Mouse (Mus musculus): ENCODE results near the gene Trim62.

Gene Trim62

DNA sequence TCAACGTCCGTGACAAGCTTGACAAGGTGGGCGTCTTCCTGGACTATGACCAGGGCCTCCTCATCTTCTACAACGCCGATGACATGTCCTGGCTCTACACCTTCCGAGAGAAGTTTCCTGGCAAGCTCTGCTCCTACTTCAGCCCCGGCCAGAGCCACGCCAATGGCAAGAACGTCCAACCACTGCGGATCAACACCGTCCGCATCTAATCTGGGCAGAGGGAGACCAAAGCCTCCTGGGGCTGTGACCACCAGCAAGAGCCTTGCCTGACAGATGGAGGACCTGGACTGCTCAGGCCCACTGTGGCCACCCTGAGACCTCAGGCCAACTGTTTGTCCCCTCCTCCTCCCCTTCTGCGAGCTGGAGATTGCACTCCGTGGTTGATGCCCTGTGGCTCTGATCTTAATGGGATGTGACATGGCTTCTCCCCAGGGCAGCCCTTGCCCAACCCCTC is 26.0 kb downstream of the Trim62 start:
- no peak for DNase-seq (ENCODE audit: low read depth, low spot score)

DNA sequence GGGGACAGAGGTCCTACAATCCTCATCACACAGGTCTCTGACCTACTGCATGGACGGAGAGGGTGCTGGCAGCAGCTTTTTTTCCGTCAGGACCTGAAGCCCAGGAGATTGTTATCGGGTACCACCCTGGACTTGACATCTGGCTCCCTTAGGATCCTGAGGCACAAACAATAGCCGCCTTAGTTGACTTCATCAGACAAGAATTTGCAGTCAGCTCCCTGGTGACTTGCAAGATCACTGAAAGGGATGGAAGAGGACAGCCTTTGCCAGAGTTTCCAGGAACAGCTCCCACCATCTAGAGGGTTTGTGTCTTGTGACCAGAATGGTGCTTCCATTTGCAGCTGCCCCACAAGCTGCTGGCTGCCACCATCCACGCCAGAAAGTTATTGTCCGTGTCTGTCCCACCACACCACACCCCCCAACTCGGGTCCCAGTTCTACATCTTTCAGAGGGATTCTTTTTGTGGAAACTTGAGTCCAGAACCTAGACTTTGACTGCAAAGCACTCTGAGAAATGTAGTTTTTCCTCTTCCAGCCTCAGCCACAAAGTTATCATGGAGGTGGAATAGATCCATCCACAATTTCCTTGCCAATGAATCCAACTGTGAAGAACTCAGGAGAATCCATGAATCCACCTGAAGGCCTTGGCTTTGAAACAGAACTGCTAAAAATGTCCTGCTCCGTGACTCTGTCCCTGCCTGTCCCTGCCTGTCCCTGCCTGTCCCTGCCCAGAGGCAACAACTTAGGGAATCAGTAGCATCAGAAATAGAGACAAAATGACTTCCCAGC is 27.1 kb downstream of the Trim62 start:
- no peak for DNase-seq (ENCODE audit: low read depth, low spot score)

DNA sequence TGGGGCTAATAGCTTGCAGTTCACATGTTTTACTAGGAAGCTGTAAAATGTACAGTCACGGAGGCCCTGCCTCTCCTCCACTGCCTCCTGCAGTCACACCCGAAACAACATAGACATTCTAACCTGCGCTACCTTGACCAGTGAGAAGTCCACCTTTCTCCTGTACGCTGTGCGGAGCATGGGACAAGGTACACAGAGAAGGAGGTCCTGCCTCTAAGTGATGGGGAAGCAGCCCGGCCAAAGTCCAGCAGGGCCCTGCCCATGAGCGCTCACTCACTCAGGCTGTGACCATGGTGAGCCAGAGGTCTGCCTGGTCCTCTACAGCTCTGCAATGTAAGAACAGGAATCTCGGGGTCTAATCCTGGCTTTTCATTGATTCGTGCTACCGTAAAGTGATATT is 28.7 kb downstream of the Trim62 start:
- DNase-seq (ENCODE audit: low read depth, low spot score) = no peak

DNA sequence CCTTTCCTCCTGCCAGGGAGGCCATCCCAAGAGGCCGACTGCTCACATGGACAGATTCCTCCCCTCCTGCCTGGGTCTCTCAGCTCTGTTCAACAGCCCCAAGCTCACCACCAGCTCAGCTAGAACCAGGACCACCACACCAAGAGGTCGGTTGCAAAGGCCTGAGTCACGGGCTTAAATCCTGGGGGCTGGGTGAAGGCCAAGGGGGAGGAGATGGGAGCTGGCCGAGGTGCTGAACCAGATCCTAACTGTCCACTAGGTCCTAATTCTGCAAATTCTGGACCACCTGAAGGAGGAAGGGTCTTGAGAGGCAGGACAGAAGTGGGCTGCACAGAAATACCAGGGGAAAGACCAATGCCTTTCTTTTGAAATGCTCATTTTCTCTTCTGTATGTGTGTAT is 30.4 kb downstream of the Trim62 start:
- DNase-seq (ENCODE audit: low read depth, low spot score) = no peak

DNA sequence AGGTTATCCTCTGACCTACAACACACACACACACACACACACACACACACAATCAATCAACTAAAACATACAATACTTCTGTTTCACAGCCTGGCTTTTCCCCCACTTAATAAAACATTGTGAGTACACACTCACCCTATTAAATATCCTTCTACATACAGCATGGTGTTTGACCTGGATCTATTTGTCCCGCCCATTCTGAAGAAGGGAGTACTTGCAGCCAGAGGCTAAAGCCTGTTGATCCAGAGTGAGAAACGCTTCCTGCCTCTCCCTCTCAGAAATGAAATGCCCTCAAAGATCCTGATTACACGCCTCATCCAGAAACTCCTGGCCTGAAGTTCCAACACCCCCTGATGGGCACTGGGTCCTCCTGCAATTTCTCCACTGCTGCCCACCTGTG is 33.7 kb downstream of the Trim62 start:
- DNase-seq (ENCODE audit: low read depth, low spot score) = no peak

DNA sequence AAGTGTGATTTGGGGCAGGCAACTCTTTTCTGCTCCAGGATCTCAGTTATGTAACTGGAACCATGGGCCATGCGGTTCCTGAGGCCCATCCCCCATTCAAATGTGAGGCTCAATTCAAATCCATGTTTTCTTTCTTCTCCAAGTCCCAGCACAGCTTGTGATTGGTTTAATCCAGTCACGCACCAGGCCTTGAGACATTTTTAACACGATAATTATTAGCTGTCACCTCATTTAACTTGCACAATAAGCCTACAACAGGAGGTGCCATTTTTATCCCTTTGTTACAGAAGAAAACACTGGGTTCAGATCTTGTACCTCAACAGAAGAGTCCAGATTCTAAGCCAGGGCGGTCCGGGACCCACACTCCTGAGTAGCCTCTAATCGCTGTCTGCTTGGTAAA is 34.4 kb downstream of the Trim62 start:
- DNase-seq (ENCODE audit: low read depth, low spot score) = peak; percentile 18

DNA sequence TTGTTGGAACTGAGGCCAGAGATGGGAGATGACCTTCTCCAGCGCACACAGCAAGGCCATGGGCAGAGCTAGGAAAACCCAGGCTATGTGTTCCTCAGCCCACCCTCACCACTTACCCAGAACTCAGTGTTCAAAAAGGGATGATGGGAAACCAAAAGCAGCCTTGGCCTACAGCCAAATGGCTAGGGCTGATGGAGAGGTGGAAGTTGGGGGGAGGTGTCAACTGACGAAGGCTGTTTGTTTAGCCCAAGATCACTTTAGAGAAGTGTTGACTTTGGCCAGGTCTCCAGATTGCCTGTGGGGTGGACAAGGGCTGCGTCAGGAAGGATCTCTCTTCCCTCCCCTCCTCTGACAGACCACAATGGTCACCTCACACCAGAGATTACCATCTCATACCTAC is 34.8 kb downstream of the Trim62 start:
- DNase-seq (ENCODE audit: low read depth, low spot score) = no peak

DNA sequence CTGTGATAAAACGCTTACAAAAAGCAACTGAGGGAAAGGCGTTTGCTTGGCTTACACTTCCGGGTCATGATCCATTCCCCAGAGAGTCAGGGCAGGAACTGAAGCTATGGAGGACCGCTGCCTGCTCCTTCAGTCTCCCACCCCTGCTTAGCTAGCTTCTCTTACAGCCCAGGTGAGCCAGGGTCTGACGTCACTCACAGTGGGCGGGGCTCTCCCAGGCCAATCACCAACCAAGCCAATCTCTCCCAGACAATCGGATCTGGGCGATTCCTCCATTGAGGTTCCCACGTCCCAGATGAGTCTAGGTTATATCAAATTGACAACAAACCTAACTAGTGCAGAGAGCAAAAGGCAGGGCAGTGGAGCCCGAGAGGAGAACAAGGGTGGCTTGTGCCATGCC is 35.7 kb downstream of the Trim62 start:
- DNase-seq (ENCODE audit: low read depth, low spot score) = no peak

DNA sequence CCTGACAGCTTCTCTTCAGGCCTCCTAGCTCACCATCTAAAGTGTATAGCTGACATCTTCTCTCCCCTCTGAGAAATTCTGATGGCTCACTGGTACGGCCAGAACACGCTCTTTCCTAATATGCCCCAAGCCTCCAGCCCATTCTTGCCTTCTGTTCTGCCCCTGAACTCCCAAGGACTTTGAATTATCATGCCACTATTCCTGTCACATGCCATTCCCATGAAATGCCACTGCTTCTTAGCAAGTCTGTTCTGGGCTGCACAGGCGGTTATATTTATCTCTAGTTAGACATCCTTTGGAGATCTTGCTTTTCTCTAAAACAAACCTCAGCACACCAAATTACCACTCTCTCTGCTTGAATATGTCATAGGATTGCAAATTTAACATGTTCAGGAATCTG is 40.2 kb downstream of the Trim62 start:
- DNase-seq (ENCODE audit: low read depth, low spot score) = no peak

DNA sequence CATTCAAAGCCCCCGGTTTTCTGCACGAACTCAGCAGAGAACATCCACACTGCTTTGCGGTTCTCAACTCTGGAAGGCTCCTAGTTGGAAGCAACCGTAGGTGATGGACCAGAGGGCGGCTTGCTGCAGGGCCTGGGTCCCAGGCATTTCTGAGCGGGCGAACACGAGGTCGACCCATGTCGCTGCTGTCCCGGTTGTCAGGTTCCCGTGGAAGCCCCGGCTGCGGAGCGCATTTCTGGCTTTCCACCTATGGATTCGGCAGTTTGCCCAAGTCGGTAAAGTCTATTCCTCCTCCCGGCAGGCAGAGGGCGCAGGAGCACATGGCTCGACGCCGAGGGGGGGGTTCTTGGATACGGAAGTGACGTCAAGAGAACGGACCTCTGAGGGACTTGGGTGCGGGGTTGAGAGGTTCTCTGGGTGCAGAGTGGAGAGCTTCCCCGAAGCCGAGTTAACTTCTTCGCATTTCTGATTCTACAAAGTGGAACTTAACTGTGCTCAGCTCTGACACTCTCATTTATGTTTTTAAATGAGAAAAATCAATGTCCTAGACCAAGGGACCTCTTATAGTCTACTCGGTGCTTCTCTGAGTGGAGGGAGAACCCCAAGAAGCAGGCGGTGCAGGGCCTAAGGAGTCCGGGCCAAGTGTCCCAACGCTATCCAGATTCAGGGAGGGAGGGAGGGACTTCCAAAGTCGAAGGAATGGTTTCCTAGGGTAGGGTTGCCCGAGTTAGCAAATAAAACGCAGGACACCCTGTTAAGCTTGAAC is 41.6 kb downstream of the Trim62 start:
- peak; percentile 75 for DNase-seq (ENCODE audit: low read depth, low spot score)

DNA sequence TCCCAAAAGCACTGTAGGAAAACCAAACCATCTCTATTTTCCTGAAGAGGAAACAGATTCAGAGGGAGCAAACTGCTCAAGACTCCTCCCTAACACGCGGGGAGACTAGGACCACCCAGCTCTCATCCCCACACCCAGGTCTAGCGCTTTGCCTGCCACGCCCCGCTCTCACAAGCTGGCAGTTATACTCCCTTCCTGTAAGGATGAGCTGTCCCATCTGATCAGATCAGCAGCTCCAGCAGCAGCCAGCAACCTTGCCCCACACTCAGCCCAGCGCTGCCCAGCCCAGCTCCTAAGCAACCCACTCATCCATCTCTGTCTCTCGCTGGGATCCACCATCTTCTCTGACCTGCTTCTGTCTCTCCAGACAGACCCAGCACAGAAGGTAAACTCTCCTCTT is 49.4 kb downstream of the Trim62 start:
- DNase-seq (ENCODE audit: low read depth, low spot score) = no peak

DNA sequence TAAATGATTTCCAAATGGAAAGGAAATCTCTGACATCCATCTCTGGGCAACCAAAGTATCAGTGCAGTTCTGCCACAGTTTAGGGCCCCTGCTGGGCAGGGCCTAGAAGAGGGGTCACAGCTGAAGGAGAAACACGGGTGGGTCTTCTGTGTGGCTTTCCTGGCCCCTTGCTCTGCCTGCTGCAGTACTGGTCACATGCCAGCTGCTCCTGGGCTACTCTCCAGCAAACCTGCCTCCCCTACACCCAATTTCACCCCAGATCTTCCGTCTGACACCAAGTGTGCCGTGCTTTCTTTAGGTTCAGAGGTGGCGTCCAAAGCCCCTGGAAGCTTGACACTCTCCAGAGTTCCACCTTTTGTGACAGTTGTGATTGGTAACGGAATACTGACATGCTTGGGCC is 52.2 kb downstream of the Trim62 start:
- no peak for DNase-seq (ENCODE audit: low read depth, low spot score)

DNA sequence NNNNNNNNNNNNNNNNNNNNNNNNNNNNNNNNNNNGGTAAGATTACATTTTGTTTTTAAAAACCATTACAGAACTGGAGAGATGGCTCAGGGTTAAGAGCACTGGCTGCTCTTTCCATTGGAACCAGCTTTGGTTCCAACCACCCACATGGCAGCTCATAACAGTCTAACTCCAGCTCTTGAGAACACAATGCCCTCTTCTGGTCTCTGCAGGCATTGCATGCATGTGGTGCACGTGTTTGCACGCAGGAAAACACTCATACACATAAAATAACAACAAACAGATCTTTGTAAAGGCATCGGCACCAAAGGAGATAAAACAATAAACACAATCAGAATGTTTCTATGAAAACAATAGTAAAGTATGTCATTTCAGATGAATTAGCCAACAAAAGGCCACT is 59.0 kb downstream of the Trim62 start:
- no peak for DNase-seq (ENCODE audit: low read depth, low spot score)

DNA sequence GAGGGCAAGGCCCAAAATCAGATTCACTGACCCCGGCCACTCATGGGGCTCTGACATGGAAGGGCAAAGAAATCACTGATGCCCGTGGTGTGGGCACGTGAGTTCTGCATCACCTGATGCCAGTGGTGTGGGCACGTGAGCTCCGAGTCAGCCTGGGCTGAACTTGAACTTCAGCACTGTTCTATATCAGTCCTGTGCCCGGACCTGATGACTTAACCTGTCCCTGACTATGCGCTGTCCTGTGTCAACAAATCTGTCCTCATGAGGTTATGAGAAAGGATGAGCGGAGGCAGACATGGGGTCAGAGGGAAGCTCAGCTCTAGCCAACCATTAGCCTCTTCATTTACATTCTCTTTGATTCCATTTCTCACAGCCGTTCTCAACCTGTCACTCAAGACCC is 63.4 kb downstream of the Trim62 start:
- no peak for DNase-seq (ENCODE audit: low read depth, low spot score)

DNA sequence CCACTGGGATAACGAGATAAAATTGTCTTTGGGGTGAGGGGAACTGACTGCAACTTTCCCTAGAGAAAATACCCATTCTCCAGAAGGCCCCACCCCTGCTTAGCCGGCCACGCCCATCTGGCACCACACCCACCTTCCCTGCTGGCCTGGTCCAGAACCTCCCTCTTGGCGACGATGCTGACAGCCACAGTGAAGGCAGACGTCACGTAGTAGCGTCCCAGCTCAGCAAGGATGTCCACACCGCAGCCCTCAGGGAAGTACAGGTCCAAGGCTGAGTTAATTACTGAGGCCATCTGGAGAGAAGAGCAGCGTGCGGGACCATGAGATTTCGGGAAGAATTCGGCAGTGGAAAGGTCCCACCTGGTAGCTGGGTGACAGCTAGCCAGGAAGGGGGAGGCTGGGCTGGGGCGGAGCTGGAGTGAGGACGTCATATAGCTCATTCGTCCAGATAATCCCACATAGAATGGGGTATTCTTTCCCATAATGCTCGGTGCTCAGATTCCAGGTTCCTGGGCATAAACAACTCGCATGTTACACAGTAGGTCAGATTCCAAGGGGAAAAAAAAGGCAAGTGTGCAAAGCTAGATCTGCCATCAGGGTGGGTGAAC is 64.0 kb downstream of the Trim62 start:
- no peak for DNase-seq (ENCODE audit: low read depth, low spot score)

DNA sequence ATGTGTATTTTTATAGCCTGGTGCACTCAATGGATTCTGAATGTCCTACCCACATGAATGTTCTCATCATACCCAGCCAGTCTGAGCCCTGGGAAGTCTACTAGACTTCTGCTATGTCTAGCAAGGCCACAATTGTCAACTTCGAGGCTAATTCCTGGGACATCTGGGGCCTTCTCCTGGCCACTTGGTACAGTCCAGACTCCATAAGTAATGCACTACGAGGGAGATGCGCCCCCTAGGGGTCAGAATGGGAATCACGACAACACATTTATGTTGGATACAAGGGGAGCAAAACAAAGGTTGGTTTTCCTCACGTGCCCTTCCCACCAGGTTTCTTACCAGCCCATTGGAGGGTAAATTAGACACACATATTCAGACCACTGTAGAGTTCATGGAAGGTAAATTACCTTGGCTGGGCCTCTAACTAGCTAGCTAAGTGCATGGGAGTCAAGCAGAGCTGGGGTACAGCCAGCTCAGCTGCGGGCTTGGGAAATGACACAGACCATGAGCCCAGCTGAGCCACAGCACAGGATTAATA is 64.8 kb downstream of the Trim62 start:
- DNase-seq (ENCODE audit: low read depth, low spot score) = no peak

DNA sequence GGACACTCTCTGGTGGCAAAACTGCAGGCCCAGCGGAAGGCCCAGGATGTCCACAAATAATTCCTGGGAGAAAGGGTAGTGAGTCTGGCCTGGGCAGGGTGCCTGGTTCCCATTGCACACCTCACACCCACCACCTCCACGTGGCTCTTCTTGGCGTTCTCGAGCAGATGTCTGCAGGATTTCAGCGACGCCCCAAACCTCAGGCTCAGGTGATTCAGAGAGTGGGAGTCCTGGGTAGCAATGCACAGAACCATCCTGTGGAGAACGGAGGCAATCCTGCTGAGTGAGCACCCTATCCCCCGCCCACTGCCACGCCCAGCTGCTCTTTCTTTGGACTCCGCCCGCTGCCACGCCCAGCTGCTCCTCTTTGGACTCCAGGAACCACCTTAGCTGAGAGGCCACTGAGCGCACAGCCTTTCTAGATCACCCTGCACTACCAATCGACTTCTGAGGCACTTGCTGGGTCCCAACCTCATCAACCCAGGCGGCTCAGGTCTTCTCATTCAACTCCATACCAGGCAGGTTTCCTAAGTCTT is 66.2 kb downstream of the Trim62 start:
- no peak for DNase-seq (ENCODE audit: low read depth, low spot score)

DNA sequence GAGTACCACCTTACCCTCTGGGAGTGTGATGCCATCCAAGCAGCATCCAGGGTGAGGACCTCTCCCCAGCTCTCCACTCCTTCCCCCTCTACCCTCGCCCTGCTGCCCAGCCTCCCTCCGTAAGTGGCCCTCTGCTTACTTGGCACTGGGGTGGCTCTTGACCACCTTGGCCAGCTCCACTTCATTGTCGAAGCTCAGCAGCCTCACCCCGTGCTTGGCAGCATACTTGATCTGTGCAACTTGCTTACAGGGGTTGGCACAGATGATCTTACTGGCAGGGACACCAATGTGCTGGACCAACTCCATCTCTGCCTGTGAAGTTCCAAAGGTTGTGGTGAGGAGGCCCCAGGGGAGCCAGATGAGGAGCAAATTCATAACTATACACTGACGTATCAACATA is 67.1 kb downstream of the Trim62 start:
- no peak for DNase-seq (ENCODE audit: low read depth, low spot score)

DNA sequence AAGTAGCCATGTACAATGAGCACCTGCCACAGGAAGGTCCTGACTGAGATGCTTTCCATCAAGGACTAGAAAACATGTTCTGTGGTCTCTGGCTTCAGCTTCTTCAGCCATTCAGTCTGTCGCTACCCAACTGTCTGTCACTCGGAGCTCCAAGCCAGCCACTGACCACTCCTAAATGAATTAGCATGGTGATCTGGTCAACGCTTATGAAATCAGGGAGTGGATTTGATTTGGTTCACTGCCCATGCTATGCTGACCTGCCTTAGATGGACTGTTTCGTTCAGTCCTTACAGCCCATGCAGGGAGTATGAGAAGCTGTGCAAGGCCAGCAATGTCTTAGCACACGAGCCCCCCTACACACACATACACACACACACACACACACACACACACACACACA is 70.5 kb downstream of the Trim62 start:
- DNase-seq (ENCODE audit: low read depth, low spot score) = no peak

DNA sequence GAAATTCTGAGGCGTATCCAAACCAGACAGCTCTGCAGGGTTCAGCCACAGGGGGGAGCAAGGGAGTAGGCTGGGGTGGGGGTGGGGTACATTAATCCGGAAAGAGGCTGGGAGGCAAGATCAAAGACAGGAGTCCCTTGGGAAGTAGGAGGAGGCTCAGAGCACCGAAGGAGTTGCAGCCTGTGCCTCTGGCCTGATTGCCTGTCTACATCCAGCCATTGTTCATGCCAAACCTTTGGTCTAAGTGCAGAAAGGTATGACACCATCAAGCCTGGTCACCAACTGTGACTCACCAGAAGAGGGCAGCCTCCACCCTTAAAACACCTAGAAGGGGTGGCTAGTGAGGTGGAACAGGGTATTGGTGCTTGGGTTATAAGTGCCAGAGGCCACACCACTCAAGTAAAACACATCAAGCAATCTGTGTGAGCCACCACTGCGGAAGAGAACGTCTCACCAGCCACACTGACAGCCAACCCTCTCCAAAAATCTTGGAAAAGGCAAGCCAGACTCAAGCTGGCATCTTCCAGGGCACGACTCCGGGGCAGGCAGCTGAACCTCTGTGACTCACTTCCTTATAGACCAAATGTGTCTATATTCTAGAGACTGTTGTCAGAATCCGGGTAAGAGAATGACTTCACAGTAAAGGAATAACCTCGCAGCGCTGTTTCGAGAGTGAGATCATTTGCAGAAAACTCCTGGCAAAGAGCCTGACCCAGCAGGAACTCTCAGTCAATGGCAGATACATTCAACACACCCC is 74.0 kb downstream of the Trim62 start:
- DNase-seq (ENCODE audit: low read depth, low spot score) = no peak

DNA sequence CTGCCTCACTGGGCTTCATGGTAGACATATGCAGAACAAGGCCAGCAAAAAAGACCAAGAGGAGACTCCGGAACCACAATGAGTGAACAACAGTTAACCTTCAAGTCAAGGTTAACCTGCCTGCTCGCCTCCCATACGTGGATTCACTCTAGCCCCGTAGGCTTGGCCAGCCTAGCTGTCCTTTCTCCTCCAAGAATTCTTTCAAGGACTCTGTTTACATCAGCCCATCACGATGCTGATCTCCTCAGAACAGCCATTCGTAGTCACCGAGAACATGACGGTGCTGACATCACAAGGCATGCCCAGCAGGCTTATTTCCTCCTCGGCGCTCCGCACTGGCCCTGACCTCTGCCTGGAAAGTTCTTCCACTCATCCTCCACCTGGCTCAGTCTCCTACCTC is 74.8 kb downstream of the Trim62 start:
- DNase-seq (ENCODE audit: low read depth, low spot score) = no peak

DNA sequence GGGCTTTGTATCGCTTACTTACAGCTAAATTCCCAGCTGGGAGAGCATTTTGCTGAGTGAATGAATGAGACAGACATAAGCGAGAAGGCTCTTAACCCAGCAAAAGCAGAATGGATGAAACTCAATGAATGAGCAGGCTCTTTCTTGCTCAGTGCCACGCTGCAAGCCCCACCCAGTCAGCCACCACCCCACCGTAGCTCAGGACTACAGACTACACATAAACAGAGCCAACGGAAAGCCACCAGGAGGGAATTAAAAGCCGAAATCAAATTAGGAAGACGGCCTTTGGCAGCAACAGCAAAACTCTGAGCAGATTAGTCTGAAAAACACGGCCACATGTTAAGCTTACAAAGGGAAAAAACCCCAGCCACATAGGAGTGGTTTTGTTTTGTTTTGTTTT is 75.5 kb downstream of the Trim62 start:
- no peak for DNase-seq (ENCODE audit: low read depth, low spot score)

Measured in brain, embryonic 18.5 days (tissue).